Mouse (Mus musculus): ENCODE results near the gene Mtor.

The Mtor gene

GRCm38 (mm10) chr4:148602357-148603120 lies 154.1 kb downstream of the Mtor start, which contains the start of gene Masp2:
TSS of gene Masp2 (plus strand) at chr4:148602554.
- no peak for DNase-seq

- DNase-seq = no peak
Measured at GRCm38 (mm10) chr4:148603376-148604139, 155.1 kb downstream of the Mtor start.

GRCm38 (mm10) chr4:148604141-148604540 lies 155.7 kb downstream of the Mtor start:
- no peak for DNase-seq

- no peak for DNase-seq
Measured at GRCm38 (mm10) chr4:148604541-148605165, 156.2 kb downstream of the Mtor start.
